Mouse (Mus musculus): ENCODE results near the gene Bzw2. TPM values are rescaled to one million over a fixed set of nuclear protein-coding genes. Genes with fewer than 3 reads are reported as not detected.
A peak's percentile ranks its signal among the peaks of the same experiment; 100 is the strongest.
"Not testable (repeated sequence)": the region's sequence is repeated elsewhere in the genome, so short reads cannot be mapped to it uniquely, and the experiment has no call there.

The Bzw2 gene
- polyA plus RNA-seq (2015; fragmentation: Nextera tagmentation; extraction: Ambion mirVana): 343 and 347 TPM in 2 replicates

DNA sequence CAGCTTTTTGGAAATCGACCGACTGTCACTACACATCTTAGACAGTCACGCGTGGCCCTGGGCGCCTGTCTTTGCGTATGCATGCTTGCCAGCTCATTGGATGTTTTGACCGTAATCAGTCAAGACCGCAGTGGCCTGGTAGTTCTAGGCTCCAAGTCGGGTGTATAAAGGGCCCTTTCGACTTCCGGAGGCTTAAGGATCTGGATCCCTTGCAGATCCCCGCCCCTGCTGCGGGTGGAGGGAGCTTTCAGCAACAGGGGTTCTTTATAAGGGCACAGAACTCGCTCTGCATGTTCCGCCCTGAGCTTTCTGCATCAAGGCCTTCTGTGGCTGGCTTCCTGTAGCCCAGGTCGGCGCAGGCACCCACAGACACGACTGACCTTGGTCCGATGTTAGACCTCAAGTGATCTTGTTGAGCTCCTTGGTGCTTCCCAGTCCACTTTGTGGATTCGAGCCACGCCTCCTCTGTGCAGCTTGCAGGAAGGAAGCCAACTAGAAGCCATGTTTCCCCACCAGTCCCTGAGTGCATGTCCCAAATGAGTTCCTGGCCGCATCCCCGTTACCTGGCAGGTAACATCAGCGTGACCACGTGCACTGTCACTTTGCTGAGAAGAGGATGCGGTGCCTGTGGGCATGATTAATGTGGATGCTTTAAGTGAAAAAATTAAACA lies at the start of gene Bzw2:
TSS of gene Bzw2 (minus strand) at position 443 of the 671 bp plus-strand sequence.
- H3K27me3 ChIP-seq: no peaks in the 10 kb centered on the region
- no peaks in the 10 kb centered on the region for H3K9me3 ChIP-seq
- no peaks in the 10 kb centered on the region for H3K36me3 ChIP-seq
- peak within 1 kb of the TSS; percentile 96 for H3K27ac ChIP-seq (replicated peaks)
- H3K9ac ChIP-seq: peak within 1 kb of the TSS; percentile 96
- H3K4me3 ChIP-seq: peak within 1 kb of the TSS; percentile 95
- WGBS: 2% methylated on average over 26 of the region's 26 CpGs
- peaks cover 26% of the 10 kb centered on the region for H3K4me1 ChIP-seq (replicated peaks)
- H3K4me2 ChIP-seq: peak within 1 kb of the TSS; percentile 68
- ATAC-seq (ENCODE audit: low FRiP score, low read depth): peak; percentile 12

DNA sequence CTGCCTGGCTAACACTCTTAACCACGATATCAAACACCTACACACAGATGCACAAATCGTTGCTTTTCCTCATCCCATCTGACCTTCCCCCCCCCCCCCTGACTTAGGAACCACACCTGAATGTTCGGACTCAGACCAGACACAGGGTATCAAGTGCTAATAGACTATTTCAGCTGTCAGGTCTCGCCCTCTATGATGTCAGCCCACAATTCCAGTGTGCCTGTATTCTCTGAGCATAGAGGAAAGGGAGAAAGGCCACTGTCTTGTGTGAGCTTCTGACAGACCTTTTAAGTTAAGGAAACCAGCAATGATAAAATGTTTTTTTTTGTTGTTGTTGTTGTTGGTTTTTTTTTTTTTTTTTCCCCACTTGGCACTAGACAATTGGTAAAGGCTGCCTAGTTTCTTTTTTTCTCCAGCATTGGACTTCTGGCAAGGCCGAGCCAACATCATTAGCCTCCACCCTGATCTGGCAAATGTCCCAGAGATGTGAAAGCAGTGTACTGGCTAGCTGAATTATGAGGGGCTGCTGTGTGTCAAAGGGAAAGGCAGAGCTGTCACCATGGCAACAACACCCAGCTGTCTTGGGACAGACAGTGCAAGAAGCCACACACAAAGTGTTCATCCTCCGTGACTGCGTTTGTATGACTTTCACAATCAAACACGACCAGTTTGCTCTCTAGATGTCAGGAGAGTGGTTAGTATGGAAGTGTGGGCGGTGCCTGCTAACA lies 49.4 kb upstream of the Bzw2 start:
- ATAC-seq (ENCODE audit: low FRiP score, low read depth): peak; percentile 96
- peak overlapping the region; percentile 9 for H3K4me3 ChIP-seq
- H3K27ac ChIP-seq (replicated peaks): peak overlapping the region; percentile 36
- 32% methylated on average over 9 of the region's 9 CpGs for WGBS
- peak overlapping the region; percentile 41 for H3K4me2 ChIP-seq
- no peak overlapping the region for H3K9ac ChIP-seq
- no peaks in the 10 kb centered on the region for H3K27me3 ChIP-seq
- no peaks in the 10 kb centered on the region for H3K36me3 ChIP-seq
- H3K9me3 ChIP-seq: no peaks in the 10 kb centered on the region
- peaks cover 12% of the 10 kb centered on the region for H3K4me1 ChIP-seq (replicated peaks)

DNA sequence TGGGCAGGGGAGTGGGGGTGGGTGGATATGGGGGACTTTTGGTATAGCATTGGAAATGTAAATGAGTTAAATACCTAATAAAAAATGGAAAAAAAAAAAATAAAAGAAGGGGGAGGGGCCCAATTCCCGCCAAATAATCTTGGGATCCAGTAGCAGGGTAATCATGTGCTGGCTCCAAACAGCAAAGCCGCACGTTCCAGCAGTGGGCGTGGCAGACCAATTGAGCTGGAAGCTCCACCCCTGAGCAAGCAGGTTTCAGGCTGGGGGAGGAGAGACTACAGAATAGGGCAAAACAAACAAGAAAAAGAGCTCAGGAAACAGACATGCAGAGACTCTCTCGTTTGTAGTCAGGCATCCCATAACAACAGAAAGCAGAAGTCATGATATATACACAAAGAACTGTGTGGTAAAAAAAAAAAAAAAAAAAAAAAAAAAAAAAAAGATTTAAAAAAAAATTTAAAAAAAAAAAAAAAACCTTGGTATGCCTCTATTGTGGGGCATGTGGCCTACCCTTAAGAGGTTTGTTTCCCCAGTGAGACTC lies 47.8 kb upstream of the Bzw2 start:
- H3K9ac ChIP-seq; H3K4me3 ChIP-seq; H3K4me2 ChIP-seq; H3K36me3 ChIP-seq; H3K9me3 ChIP-seq; H3K27me3 ChIP-seq; ATAC-seq (ENCODE audit: low FRiP score, low read depth); H3K27ac ChIP-seq (replicated peaks): not testable (repeated sequence)
- WGBS: 46% methylated on average over 5 of the region's 5 CpGs
- peaks cover 12% of the 10 kb centered on the region for H3K4me1 ChIP-seq (replicated peaks)

DNA sequence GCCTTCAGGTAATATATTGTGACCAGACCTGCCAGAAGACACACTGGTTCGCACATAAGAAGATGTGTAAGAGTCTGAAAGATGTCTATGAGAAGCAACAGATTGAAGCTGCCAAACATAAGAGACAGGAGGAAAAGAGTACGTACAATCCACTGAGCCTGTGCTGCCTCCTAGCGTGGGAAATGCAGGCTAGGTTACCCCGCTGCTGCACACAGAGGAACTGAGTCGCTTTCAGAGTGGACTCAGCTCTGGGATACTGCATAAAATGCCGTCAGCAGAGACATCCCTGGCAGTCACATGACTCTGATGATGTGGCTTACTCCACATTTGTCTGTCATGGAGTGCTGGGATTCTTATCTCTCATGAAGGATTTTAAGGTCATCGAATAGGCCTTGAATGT lies 37.1 kb upstream of the Bzw2 start:
- 94% methylated on average over 7 of the region's 7 CpGs for WGBS
- Histone ChIP-seq H3K9me3 (peaks cover 16% of the 10 kb centered on the region), H3K27me3 (no peaks in the 10 kb centered on the region), H3K36me3 (peaks cover 80% of the 10 kb centered on the region), H3K27ac (replicated peaks) (no peak overlapping the region), H3K9ac (no peak overlapping the region), H3K4me3 (no peak overlapping the region), H3K4me1 (replicated peaks) (no peaks in the 10 kb centered on the region), H3K4me2 (no peak overlapping the region)
- no peak for ATAC-seq (ENCODE audit: low FRiP score, low read depth)

DNA sequence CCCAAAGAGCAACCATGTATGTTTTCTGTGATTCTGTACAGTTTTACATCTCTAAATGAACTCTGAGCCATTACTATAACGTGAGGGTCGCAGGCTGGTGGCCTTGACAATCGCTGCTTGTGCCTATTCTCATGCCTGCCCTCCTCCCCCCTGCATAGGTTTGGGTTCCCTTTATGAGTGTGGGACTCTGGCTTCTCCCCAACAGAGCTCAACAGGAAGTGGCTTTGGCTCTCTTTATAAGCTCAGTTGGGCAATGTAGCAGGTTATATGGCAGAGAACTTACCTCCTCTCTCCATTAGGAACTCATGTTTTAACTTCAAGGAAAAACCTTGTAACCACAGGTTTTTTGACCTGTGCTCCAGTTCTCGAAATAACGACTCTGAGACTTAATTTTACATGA lies 32.5 kb upstream of the Bzw2 start:
- Histone ChIP-seq H3K9me3 (no peaks in the 10 kb centered on the region), H3K4me2 (no peak overlapping the region), H3K27me3 (no peaks in the 10 kb centered on the region), H3K36me3 (peaks cover 80% of the 10 kb centered on the region), H3K4me1 (replicated peaks) (no peaks in the 10 kb centered on the region), H3K9ac (no peak overlapping the region), H3K27ac (replicated peaks) (no peak overlapping the region), H3K4me3 (no peak overlapping the region)
- no peak for ATAC-seq (ENCODE audit: low FRiP score, low read depth)
- 94% methylated on average over 5 of the region's 5 CpGs for WGBS

DNA sequence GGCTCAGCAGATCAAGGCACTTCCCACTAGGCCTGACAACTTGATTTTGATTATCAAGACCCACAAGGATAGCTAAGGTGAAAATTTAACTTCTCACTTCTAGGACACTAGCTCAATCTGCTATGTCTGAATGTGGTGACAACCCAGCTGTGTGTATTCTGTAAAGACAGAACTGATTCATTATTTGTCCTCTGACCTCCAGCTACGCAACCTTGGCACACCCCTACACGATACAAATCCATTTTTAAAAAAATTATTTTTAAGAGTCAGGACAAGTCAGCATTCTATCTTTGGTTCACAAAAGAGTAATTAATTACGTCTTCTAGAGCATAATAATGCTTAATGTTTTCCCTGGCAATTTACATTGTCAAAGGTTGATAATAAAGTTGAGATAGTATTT lies 31.7 kb upstream of the Bzw2 start:
- no peak overlapping the region for H3K4me3 ChIP-seq
- no peaks in the 10 kb centered on the region for H3K9me3 ChIP-seq
- no peaks in the 10 kb centered on the region for H3K27me3 ChIP-seq
- H3K4me2 ChIP-seq: no peak overlapping the region
- H3K27ac ChIP-seq (replicated peaks): no peak overlapping the region
- ATAC-seq (ENCODE audit: low FRiP score, low read depth): no peak
- no peaks in the 10 kb centered on the region for H3K4me1 ChIP-seq (replicated peaks)
- peaks cover 73% of the 10 kb centered on the region for H3K36me3 ChIP-seq
- 93% methylated on average over 3 of the region's 3 CpGs for WGBS
- no peak overlapping the region for H3K9ac ChIP-seq

DNA sequence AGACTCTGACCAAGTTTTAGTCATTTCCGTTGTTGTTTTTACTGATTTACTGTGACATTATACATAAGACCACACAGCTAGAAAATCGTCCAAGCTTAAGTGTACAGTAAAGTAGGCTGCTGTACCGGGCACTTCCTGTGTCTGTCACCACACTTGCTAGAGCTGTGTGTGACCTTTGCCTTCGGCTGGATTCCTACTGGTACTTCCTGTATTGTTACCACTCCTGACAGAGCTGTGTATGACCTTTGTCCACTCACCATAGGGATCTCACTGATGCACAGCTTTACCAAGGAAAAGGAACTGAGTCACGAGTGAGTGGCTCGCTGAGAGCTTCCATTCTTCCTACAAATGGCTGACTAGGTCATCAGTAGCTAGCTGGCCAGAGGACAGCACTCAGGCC lies 29.2 kb upstream of the Bzw2 start:
- Histone ChIP-seq H3K9me3 (no peaks in the 10 kb centered on the region), H3K36me3 (peaks cover 73% of the 10 kb centered on the region), H3K27me3 (no peaks in the 10 kb centered on the region), H3K4me2 (no peak overlapping the region), H3K4me3 (no peak overlapping the region), H3K9ac (no peak overlapping the region), H3K4me1 (replicated peaks) (no peaks in the 10 kb centered on the region), H3K27ac (replicated peaks) (no peak overlapping the region)
- no peak for ATAC-seq (ENCODE audit: low FRiP score, low read depth)
- 83% methylated on average over 6 of the region's 6 CpGs for WGBS

DNA sequence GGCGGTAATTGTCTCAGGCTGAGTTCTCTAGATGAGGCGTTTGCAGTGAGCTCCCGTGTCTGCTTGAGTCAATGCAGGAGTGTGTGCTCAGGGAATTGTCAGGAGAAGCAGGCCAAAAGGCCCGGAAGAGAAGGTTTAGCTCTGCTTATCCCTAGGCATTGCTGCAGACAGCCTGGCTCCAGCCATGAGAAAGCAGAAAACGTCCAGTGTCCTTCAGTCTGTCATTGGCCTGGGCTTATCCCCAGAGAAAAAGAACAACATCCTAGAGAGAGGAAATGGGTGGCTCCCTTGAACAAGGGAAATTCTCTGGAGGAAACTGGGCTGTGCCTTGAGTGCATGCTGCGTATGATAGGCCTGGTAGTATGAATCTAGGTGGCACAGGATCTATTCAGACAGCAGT lies 24.7 kb upstream of the Bzw2 start:
- Histone ChIP-seq H3K4me3 (no peak overlapping the region), H3K27ac (replicated peaks) (no peak overlapping the region), H3K27me3 (no peaks in the 10 kb centered on the region), H3K36me3 (peaks cover 43% of the 10 kb centered on the region), H3K4me2 (no peak overlapping the region), H3K4me1 (replicated peaks) (no peaks in the 10 kb centered on the region), H3K9me3 (no peaks in the 10 kb centered on the region), H3K9ac (no peak overlapping the region)
- no peak for ATAC-seq (ENCODE audit: low FRiP score, low read depth)
- 86% methylated on average over 6 of the region's 6 CpGs for WGBS

DNA sequence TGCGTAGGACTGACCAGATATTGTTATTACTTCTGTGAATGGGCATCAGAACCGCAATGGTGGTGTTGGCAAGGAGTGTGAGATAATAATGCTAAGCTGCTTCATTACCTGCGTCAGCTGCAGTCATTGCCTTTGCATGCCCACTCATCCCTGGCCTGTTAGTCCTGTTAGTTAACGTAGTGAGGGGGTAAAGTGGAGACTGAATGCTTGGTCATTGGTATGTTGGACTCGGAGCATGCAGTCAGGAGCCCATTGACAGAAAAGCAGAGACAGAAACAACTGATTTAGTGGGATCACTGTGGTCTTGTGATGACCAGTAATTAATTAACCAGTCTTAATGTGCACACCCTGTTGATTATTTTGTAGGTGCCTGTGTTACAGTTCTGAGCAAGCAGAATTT lies 19.3 kb upstream of the Bzw2 start:
- Histone ChIP-seq H3K36me3 (peaks cover 53% of the 10 kb centered on the region), H3K9me3 (no peaks in the 10 kb centered on the region), H3K4me1 (replicated peaks) (no peaks in the 10 kb centered on the region), H3K27me3 (no peaks in the 10 kb centered on the region), H3K27ac (replicated peaks) (no peak overlapping the region), H3K9ac (no peak overlapping the region), H3K4me3 (no peak overlapping the region), H3K4me2 (no peak overlapping the region)
- 91% methylated on average over 5 of the region's 5 CpGs for WGBS
- ATAC-seq (ENCODE audit: low FRiP score, low read depth): no peak

DNA sequence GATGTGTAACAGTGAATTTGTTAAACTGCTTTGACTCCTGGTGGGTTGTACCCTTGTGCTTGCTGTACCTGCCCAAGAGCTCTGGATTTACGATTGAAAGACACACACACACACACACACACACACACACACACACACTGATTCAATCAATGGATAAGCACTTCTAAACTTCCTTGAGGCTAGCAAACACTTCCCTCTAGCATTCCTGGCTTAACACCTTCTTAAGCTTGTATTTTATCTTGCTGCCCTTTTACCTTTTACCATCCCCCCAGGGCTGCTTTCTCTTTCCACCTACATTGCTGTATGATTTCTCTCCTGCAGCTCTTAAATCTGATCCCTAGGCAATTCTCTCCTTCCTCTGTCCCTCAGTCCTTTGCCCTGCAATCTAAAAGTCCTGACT lies 7.4 kb upstream of the Bzw2 start:
- WGBS: 80% methylated on average over 1 of the region's 1 CpGs
- Histone ChIP-seq H3K4me2 (no peak overlapping the region), H3K4me1 (replicated peaks) (peaks cover 5% of the 10 kb centered on the region; the same call in 1 of the 2 replicates), H3K27ac (replicated peaks) (no peak overlapping the region), H3K9ac (no peak overlapping the region), H3K9me3 (no peaks in the 10 kb centered on the region), H3K27me3 (no peaks in the 10 kb centered on the region), H3K4me3 (no peak overlapping the region), H3K36me3 (no peaks in the 10 kb centered on the region)
- no peak for ATAC-seq (ENCODE audit: low FRiP score, low read depth)

DNA sequence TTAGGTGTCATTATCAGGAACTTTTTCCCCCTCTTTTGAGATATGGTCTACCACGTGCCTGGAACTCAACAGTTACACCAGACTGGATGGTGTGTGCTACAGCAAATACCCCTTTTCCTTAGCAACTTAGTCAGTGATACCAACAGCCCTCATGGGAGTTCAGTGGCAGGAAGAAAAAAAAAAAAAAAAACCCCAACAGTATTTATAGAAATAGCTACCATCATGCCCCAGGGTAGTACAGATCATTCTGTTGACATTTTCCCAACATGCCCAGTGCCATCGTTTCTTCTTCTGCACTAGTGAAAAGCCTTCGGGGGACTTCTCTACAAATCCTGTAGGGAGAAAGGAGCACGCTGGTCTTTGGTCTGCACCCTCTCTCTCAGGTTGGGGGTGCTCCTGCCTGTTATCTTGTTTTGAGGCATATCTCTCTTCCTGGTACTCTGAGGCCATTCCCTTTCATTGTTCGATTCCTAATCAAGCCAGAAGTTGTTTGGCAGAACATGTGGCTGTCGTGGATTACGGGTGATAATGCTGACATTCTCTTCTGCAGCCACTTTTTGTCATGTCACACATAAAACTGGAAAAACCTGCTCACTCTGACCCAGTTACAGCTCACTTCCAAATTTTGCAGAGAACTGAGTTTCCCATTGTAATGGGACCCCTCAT lies 6.4 kb upstream of the Bzw2 start:
- no peak overlapping the region for H3K9ac ChIP-seq
- no peaks in the 10 kb centered on the region for H3K9me3 ChIP-seq
- ATAC-seq (ENCODE audit: low FRiP score, low read depth): no peak
- H3K4me3 ChIP-seq: no peak overlapping the region
- WGBS: 86% methylated on average over 7 of the region's 7 CpGs
- H3K4me1 ChIP-seq (replicated peaks): peaks cover 5% of the 10 kb centered on the region; the same call in 1 of the 2 replicates
- no peak overlapping the region for H3K27ac ChIP-seq (replicated peaks)
- H3K27me3 ChIP-seq: no peaks in the 10 kb centered on the region
- H3K4me2 ChIP-seq: no peak overlapping the region
- no peaks in the 10 kb centered on the region for H3K36me3 ChIP-seq

DNA sequence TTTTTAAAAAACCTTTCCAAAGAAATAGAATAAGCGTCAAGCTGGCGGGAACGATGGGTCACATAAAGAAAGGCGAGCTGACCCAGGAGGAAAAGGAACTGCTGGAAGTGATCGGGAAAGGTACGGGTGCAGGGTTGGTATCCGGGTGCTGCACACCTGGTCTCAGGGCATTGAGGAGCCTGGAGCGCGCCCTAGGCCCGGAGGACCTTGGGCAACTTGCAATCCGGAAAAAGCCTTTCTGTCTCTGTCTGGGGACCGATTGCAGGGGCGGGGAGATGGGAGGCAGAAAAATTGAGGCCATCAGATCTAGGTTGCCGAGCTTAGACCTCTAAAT lies 609 bp downstream of the Bzw2 start:
- ATAC-seq (ENCODE audit: low FRiP score, low read depth): peak; percentile 44
- under 1% methylated on average over 14 of the region's 14 CpGs for WGBS
- Histone ChIP-seq H3K4me2 (peak overlapping the region; percentile 68), H3K36me3 (no peaks in the 10 kb centered on the region), H3K4me1 (replicated peaks) (peaks cover 26% of the 10 kb centered on the region), H3K9ac (peak overlapping the region; percentile 96), H3K27ac (replicated peaks) (peak overlapping the region; percentile 96), H3K27me3 (no peaks in the 10 kb centered on the region), H3K4me3 (peak overlapping the region; percentile 95), H3K9me3 (no peaks in the 10 kb centered on the region)
